Mouse (Mus musculus) megakaryocyte, embryonic 14.5 days (primary cell): ENCODE data around the gene Mrpl52. TPM values are rescaled to one million over a fixed set of nuclear protein-coding genes. Genes with fewer than 3 reads are reported as not detected.

Experiments used
- H3K27me3 ChIP-seq: replicated peaks from 2 replicates; pipeline ENCODE3; 2012; ENCODE audit warnings: inconsistent platforms
- H3K36me3 ChIP-seq: replicated peaks from 2 replicates; pipeline ENCODE3; 2012; ENCODE audit warnings: low read length, inconsistent platforms, mixed read lengths
- H3K4me1 ChIP-seq: 2 replicates; pipeline ENCODE4 v1.6.1; 2012; ENCODE audit warnings: inconsistent platforms
- H3K4me3 ChIP-seq: replicated peaks from 2 replicates; pipeline ENCODE3; 2012; ENCODE audit warnings: moderate library complexity, mild to moderate bottlenecking, inconsistent platforms
- H3K9me3 ChIP-seq: 2 replicates; pipeline ENCODE4 v1.6.1; 2012; ENCODE audit warnings: inconsistent platforms
- FLI1 ChIP-seq: IDR thresholded peaks from 2 replicates; pipeline ENCODE4 v1.6.1; 2012; ENCODE audit warnings: low read length, inconsistent platforms, mixed read lengths
- GATA1 ChIP-seq: IDR thresholded peaks from 3 replicates; pipeline ENCODE4 v1.6.1; 2012; ENCODE audit warnings: mixed read lengths, low read length, inconsistent platforms, borderline replicate concordance
- polyA plus RNA-seq: library from polyadenylated mRNA; stranded (reverse); fragments of >175 nt; gene quantifications from 2 replicates; pipeline ENCODE4 v1.2.3, GENCODE M21; 2012; ENCODE audit warnings: low replicate concordance; ENCODE audit not compliant: insufficient read depth

Gene Mrpl52
- polyA plus RNA-seq, 1 experiment, result 954 TPM

- Histone ChIP-seq H3K36me3 (no peaks in the 10 kb centered on the region), H3K9me3 (peaks cover 5% of the 10 kb centered on the region; the same call in 1 of the 2 replicates), H3K4me3 (no peak overlapping the region), H3K4me1 (no peaks in the 10 kb centered on the region), H3K27me3 (peaks cover 26% of the 10 kb centered on the region)
- TF ChIP-seq FLI1, result no peak
- no peak for TF ChIP-seq GATA1
Observed at GRCm38 (mm10) chr14:54390843-54391242, 35.9 kb upstream of the Mrpl52 start.

GRCm38 (mm10) chr14:54393794-54394193 lies 32.9 kb upstream of the Mrpl52 start:
- no peak for TF ChIP-seq FLI1
- TF ChIP-seq GATA1, result no peak
- H3K9me3 ChIP-seq, result peaks cover 5% of the 10 kb centered on the region; the same call in 1 of the 2 replicates
- H3K4me1 ChIP-seq, result peaks cover 15% of the 10 kb centered on the region
- no peaks in the 10 kb centered on the region for H3K36me3 ChIP-seq
- peaks cover 26% of the 10 kb centered on the region for H3K27me3 ChIP-seq
- H3K4me3 ChIP-seq, result no peak overlapping the region

- H3K27me3 ChIP-seq, result peaks cover 26% of the 10 kb centered on the region
- H3K9me3 ChIP-seq, result peaks cover 5% of the 10 kb centered on the region; the same call in 1 of the 2 replicates
- TF ChIP-seq GATA1 (no peak), FLI1 (no peak)
Observed at GRCm38 (mm10) chr14:54394309-54394708, 32.4 kb upstream of the Mrpl52 start.

GRCm38 (mm10) chr14:54396685-54397084 lies 30.0 kb upstream of the Mrpl52 start:
- Histone ChIP-seq H3K36me3 (no peaks in the 10 kb centered on the region), H3K4me1 (peaks cover 20% of the 10 kb centered on the region), H3K9me3 (peaks cover 5% of the 10 kb centered on the region; the same call in 1 of the 2 replicates), H3K27me3 (peaks cover 18% of the 10 kb centered on the region), H3K4me3 (no peak overlapping the region)
- TF ChIP-seq FLI1 (no peak), GATA1 (no peak)

More at GRCm38 (mm10) chr14:54394309-54394708, 32.4 kb upstream of the Mrpl52 start:
- Histone ChIP-seq H3K36me3 (no peaks in the 10 kb centered on the region), H3K4me3 (no peak overlapping the region), H3K4me1 (peaks cover 20% of the 10 kb centered on the region)

GRCm38 (mm10) chr14:54397872-54398527 lies 28.7 kb upstream of the Mrpl52 start:
- Histone ChIP-seq H3K27me3 (peaks cover 11% of the 10 kb centered on the region), H3K9me3 (peaks cover 5% of the 10 kb centered on the region; the same call in 1 of the 2 replicates), H3K36me3 (no peaks in the 10 kb centered on the region), H3K4me1 (peaks cover 20% of the 10 kb centered on the region), H3K4me3 (no peak overlapping the region)
- TF ChIP-seq FLI1, result no peak

- Histone ChIP-seq H3K4me3 (no peak overlapping the region), H3K27me3 (peaks cover 11% of the 10 kb centered on the region), H3K36me3 (no peaks in the 10 kb centered on the region), H3K9me3 (peaks cover 5% of the 10 kb centered on the region; the same call in 1 of the 2 replicates), H3K4me1 (peaks cover 20% of the 10 kb centered on the region)
- TF ChIP-seq FLI1, result no peak
- TF ChIP-seq GATA1, result no peak
Observed at GRCm38 (mm10) chr14:54398528-54398916, 28.2 kb upstream of the Mrpl52 start.

- Histone ChIP-seq H3K27me3 (peaks cover 8% of the 10 kb centered on the region), H3K9me3 (peaks cover 5% of the 10 kb centered on the region; the same call in 1 of the 2 replicates), H3K36me3 (no peaks in the 10 kb centered on the region), H3K4me3 (no peak overlapping the region), H3K4me1 (peaks cover 20% of the 10 kb centered on the region)
- no peak for TF ChIP-seq FLI1
- no peak for TF ChIP-seq GATA1
Observed at GRCm38 (mm10) chr14:54398921-54399382, 27.8 kb upstream of the Mrpl52 start.

- no peak for TF ChIP-seq GATA1
- no peak for TF ChIP-seq FLI1
- no peaks in the 10 kb centered on the region for H3K9me3 ChIP-seq
- H3K27me3 ChIP-seq, result peaks cover 10% of the 10 kb centered on the region
- H3K36me3 ChIP-seq, result no peaks in the 10 kb centered on the region
- H3K4me1 ChIP-seq, result peaks cover 20% of the 10 kb centered on the region
- H3K4me3 ChIP-seq, result no peak overlapping the region
Observed at GRCm38 (mm10) chr14:54401723-54402122, 25.0 kb upstream of the Mrpl52 start.

- TF ChIP-seq FLI1, result no peak
- no peak for TF ChIP-seq GATA1
- H3K36me3 ChIP-seq, result no peaks in the 10 kb centered on the region
- peaks cover 19% of the 10 kb centered on the region for H3K27me3 ChIP-seq
- H3K4me1 ChIP-seq, result peaks cover 17% of the 10 kb centered on the region
- H3K4me3 ChIP-seq, result peak overlapping the region; percentile 54
- no peaks in the 10 kb centered on the region for H3K9me3 ChIP-seq
Observed at GRCm38 (mm10) chr14:54408336-54409056, 18.2 kb upstream of the Mrpl52 start.
